Comparison of ENCODE assay signal across 22 mouse cellular contexts in genomic region chr5:53553281-53553680, GRCm38 (mm10).
DNase-seq lines count a peak whose midpoint lies in the region; TF ChIP-seq lines count a peak whose summit lies in the region.
"Had no signal": no experiment of that assay in that cellular context is flagged by ENCODE, and none has a peak within 500 bp of the region (broad histone marks: within the 10 kb centered on the region; RNA-seq: fewer than 3 reads in every experiment).

No protein-coding gene starts in this region.

- no peaks in the 10 kb centered on the region for H3K27me3 ChIP-seq in ES-Bruce4 (ENCODE audit: control insufficient read depth, insufficient read depth, low read length, poor library complexity, severe bottlenecking)
- H3K27me3 ChIP-seq: CH12.LX; embryonic facial prominence, embryonic 12.5 days; forebrain, embryonic 13.5 days; forebrain, embryonic 15.5 days; Patski had no signal

- no peak for TF ChIP-seq POLR2A in ES-Bruce4 (IDR thresholded peaks at IDR 0.05; ENCODE audit: insufficient read depth, low read length)

- no peak overlapping the region for H3K4me3 ChIP-seq in ES-Bruce4 (ENCODE audit: low read depth, low read length)
- H3K4me3 ChIP-seq: embryonic facial prominence, embryonic 10.5 days; embryonic facial prominence, embryonic 12.5 days; forebrain, embryonic 13.5 days; forebrain, embryonic 15.5 days had no signal

- peak overlapping the region; percentile 86 for H3K27ac ChIP-seq in ES-Bruce4 (ENCODE audit: insufficient read depth, low read length)
- H3K27ac ChIP-seq: embryonic facial prominence, embryonic 10.5 days; embryonic facial prominence, embryonic 12.5 days; forebrain, embryonic 13.5 days; forebrain, embryonic 15.5 days had no signal

- H3K9ac ChIP-seq in ES-Bruce4 (ENCODE audit: low read depth, poor library complexity, severe bottlenecking), result peak overlapping the region; percentile 21; the same call in 1 of the 2 replicates
- H3K9ac ChIP-seq: embryonic facial prominence, embryonic 12.5 days; forebrain, embryonic 13.5 days; forebrain, embryonic 15.5 days; forebrain, postnatal 0 days had no signal

- DNase-seq in heart, adult 11 months, result peak; percentile 56
- no peak for DNase-seq in heart, adult 18-20 months
- DNase-seq in R1 (ENCODE audit: low read depth, low spot score), result peak; percentile 0
- no peak for DNase-seq in cerebellum, adult 11-12 months
- DNase-seq: adrenal gland, adult 2 months; adrenal gland, postnatal 10 days; adrenal gland, postnatal 25 days; B cell, adult 2 months; cerebellum, adult 11 months; cerebellum, adult 2 months; cerebellum, adult 9-10 months; cerebellum, postnatal 10 days; cerebellum, postnatal 25 days; forebrain, postnatal 0 days had no signal

- no peaks in the 10 kb centered on the region for H3K9me3 ChIP-seq in ES-Bruce4 (replicated peaks; ENCODE audit: control insufficient read depth, insufficient read depth, low read length, poor library complexity, severe bottlenecking)
- H3K9me3 ChIP-seq: embryonic facial prominence, embryonic 10.5 days; embryonic facial prominence, embryonic 12.5 days; forebrain, embryonic 13.5 days; forebrain, embryonic 15.5 days; G1E had no signal

- H3K4me1 ChIP-seq in ES-Bruce4 (ENCODE audit: control insufficient read depth, insufficient read depth, low read length), result peaks cover 6% of the 10 kb centered on the region
- H3K4me1 ChIP-seq: embryonic facial prominence, embryonic 10.5 days; embryonic facial prominence, embryonic 12.5 days; forebrain, embryonic 13.5 days; forebrain, embryonic 15.5 days had no signal

- H3K36me3 ChIP-seq in ES-Bruce4 (ENCODE audit: control insufficient read depth, insufficient read depth, low read length, poor library complexity, severe bottlenecking), result peaks cover 9% of the 10 kb centered on the region
- H3K36me3 ChIP-seq: embryonic facial prominence, embryonic 10.5 days; embryonic facial prominence, embryonic 12.5 days; forebrain, embryonic 15.5 days; G1E had no signal

- TF ChIP-seq EP300 in ES-Bruce4 (IDR thresholded peaks at IDR 0.05; ENCODE audit: insufficient read depth, low read depth, low read length), result no peak

- TF ChIP-seq CTCF in ES-Bruce4 (IDR thresholded peaks at IDR 0.05; ENCODE audit: low read depth, low read length), result no peak

Comparison
In these comparisons a context has a peak if more than half of its experiments do, and no peak if none do; other contexts are left out.
1. DNase-seq: peak in heart, adult 11 months (single experiment) and R1 (single experiment); none in heart, adult 18-20 months (0 of 2) and cerebellum, adult 11-12 months (single experiment).